Mouse (Mus musculus) CH12.LX (cell line): ENCODE measurements around the gene Thsd7b. TPM values are rescaled to one million over a fixed set of nuclear protein-coding genes. Genes with fewer than 3 reads are reported as not detected.

Experiments
- DNase-seq: peaks from one replicate; pipeline ENCODE4 v3.0.0-alpha.2; 2013; ENCODE audit errors: extremely low read depth
- H3K27ac ChIP-seq: 2 replicates; pipeline ENCODE4 v1.5.1; 2012; ENCODE audit warnings: low read depth, mild to moderate bottlenecking, control low read depth, moderate library complexity; ENCODE audit not compliant: insufficient read depth
- H3K27me3 ChIP-seq: replicated peaks from 2 replicates; pipeline ENCODE3; 2012; ENCODE audit warnings: inconsistent platforms
- H3K36me3 ChIP-seq, 2 experiments: replicated peaks in 1 of 2; 2 replicates each; pipeline versions ENCODE3 to v1.6.1; 2012; ENCODE audit warnings: inconsistent platforms in 1 of 2, low read length in 1 of 2, mild to moderate bottlenecking in 1 of 2, mixed read lengths in 1 of 2, moderate library complexity in 1 of 2; ENCODE audit not compliant: control insufficient read depth in 1 of 2, insufficient read depth in 1 of 2
- H3K4me1 ChIP-seq, 2 experiments: 2 replicates each; pipeline ENCODE4 v1.6.1; 2012; ENCODE audit warnings: inconsistent platforms in 1 of 2, moderate library complexity in 1 of 2; ENCODE audit not compliant: insufficient read depth in 2 of 2, control insufficient read depth in 1 of 2
- H3K4me2 ChIP-seq: 2 replicates; pipeline ENCODE4 v1.6.1; 2012; ENCODE audit warnings: low read depth, mild to moderate bottlenecking, control low read depth; ENCODE audit not compliant: poor library complexity, insufficient read depth, severe bottlenecking
- H3K4me3 ChIP-seq, 3 experiments: fragments of 150-350 bp in 1 of 3; sonication (generic) in 1 of 3; replicated peaks in 1 of 3; 2 replicates each; pipeline versions ENCODE3 to v1.5.1; 2011 to 2012; ENCODE audit warnings: low read depth in 2 of 3, low read length in 2 of 3, mild to moderate bottlenecking in 2 of 3, moderate library complexity in 2 of 3, control low read depth in 1 of 3, improper control_type of control experiment in 1 of 3, inconsistent platforms in 1 of 3, mixed read lengths in 1 of 3; ENCODE audit not compliant: poor library complexity in 1 of 3
- H3K79me2 ChIP-seq: replicated peaks from 2 replicates; pipeline ENCODE4 v1.6.1; 2012; ENCODE audit warnings: mild to moderate bottlenecking, moderate library complexity; ENCODE audit not compliant: control insufficient read depth, poor library complexity, insufficient read depth, severe bottlenecking; ENCODE audit errors: extremely low read depth
- H3K9ac ChIP-seq: 2 replicates; pipeline ENCODE4 v1.6.1; 2012; ENCODE audit warnings: low read depth, mild to moderate bottlenecking, control low read depth, moderate library complexity; ENCODE audit not compliant: insufficient read depth
- H3K9me3 ChIP-seq: replicated peaks from 2 replicates; pipeline ENCODE3; 2012; ENCODE audit warnings: low read length, inconsistent platforms, mixed read lengths
- CHD1 ChIP-seq: IDR thresholded peaks from 2 replicates; pipeline ENCODE4 v1.6.1; 2012; ENCODE audit warnings: low read depth, low read length, improper control_type of control experiment, inconsistent platforms
- CTCF ChIP-seq, 2 experiments: IDR thresholded peaks in 1 of 2; conservative IDR thresholded peaks in 1 of 2; 2 replicates each; pipeline ENCODE4 v1.5.1; 2011 to 2012; ENCODE audit warnings: low read depth in 2 of 2, low read length in 2 of 2, improper control_type of control experiment in 1 of 2, inconsistent platforms in 1 of 2, mild to moderate bottlenecking in 1 of 2, moderate library complexity in 1 of 2
- ELF1 ChIP-seq: IDR thresholded peaks from 2 replicates; pipeline ENCODE4 v1.6.1; 2014; ENCODE audit warnings: low read depth, mild to moderate bottlenecking, inconsistent platforms, low read length, improper control_type of control experiment
- EP300 ChIP-seq: IDR thresholded peaks from 2 replicates; pipeline ENCODE4 v1.6.1; 2011; ENCODE audit warnings: low read length, improper control_type of control experiment
- GABPA ChIP-seq: IDR thresholded peaks from 2 replicates; pipeline ENCODE4 v1.6.1; 2012; ENCODE audit warnings: low read depth, low read length, improper control_type of control experiment, inconsistent platforms; ENCODE audit not compliant: insufficient replicate concordance
- IRF4 ChIP-seq: IDR thresholded peaks from 2 replicates; pipeline ENCODE4 v1.6.1; 2014; ENCODE audit warnings: low read depth, mild to moderate bottlenecking, inconsistent platforms, low read length, improper control_type of control experiment
- JUN ChIP-seq: IDR thresholded peaks from 2 replicates; pipeline ENCODE4 v1.6.1; 2011; ENCODE audit warnings: low read depth, mild to moderate bottlenecking, low read length, improper control_type of control experiment, moderate library complexity; ENCODE audit not compliant: insufficient read depth
- JUND ChIP-seq: conservative IDR thresholded peaks from 2 replicates; pipeline ENCODE4 v1.6.1; 2011; ENCODE audit warnings: low read depth, low read length, improper control_type of control experiment
- KAT2A ChIP-seq: IDR thresholded peaks from 2 replicates; pipeline ENCODE4 v1.6.1; 2012; ENCODE audit warnings: low read length, improper control_type of control experiment, inconsistent platforms; ENCODE audit not compliant: insufficient replicate concordance
- MAX ChIP-seq: IDR thresholded peaks from 2 replicates; pipeline ENCODE4 v1.6.1; 2011; ENCODE audit warnings: low read length, improper control_type of control experiment
- MAZ ChIP-seq: IDR thresholded peaks from 2 replicates; pipeline ENCODE4 v1.6.1; 2012; ENCODE audit warnings: low read depth, mild to moderate bottlenecking, inconsistent platforms, low read length, improper control_type of control experiment, moderate library complexity
- MEF2A ChIP-seq: IDR thresholded peaks from 2 replicates; pipeline ENCODE4 v1.6.1; 2014; ENCODE audit warnings: low read depth, mild to moderate bottlenecking, inconsistent platforms, low read length, improper control_type of control experiment, borderline replicate concordance
- MXI1 ChIP-seq: IDR thresholded peaks from 2 replicates; pipeline ENCODE4 v1.6.1; 2011; ENCODE audit warnings: mild to moderate bottlenecking, low read depth, low read length, improper control_type of control experiment
- MYC ChIP-seq: IDR thresholded peaks from 2 replicates; pipeline ENCODE4 v1.6.1; 2011; ENCODE audit warnings: low read depth, mild to moderate bottlenecking, improper control_type of control experiment, low read length
- NRF1 ChIP-seq: IDR thresholded peaks from 2 replicates; pipeline ENCODE4 v1.6.1; 2014; ENCODE audit warnings: low read depth, mild to moderate bottlenecking, inconsistent platforms, low read length, improper control_type of control experiment, moderate library complexity
- PAX5 ChIP-seq: IDR thresholded peaks from 2 replicates; pipeline ENCODE4 v1.6.1; 2012; ENCODE audit warnings: low read length, inconsistent platforms, mixed read lengths
- POLR2A ChIP-seq: IDR thresholded peaks from 2 replicates; pipeline ENCODE4 v1.6.1; 2011; ENCODE audit warnings: low read depth, mild to moderate bottlenecking, improper control_type of control experiment, low read length
- POLR2AphosphoS2 ChIP-seq: IDR thresholded peaks from 2 replicates; pipeline ENCODE4 v1.6.1; 2011; ENCODE audit warnings: low read depth, low read length, improper control_type of control experiment
- RCOR1 ChIP-seq: conservative IDR thresholded peaks from 2 replicates; pipeline ENCODE4 v1.6.1; 2012; ENCODE audit warnings: low read depth, mild to moderate bottlenecking, inconsistent platforms, low read length, improper control_type of control experiment
- TBP ChIP-seq: conservative IDR thresholded peaks from 2 replicates; pipeline ENCODE4 v1.6.1; 2011; ENCODE audit warnings: low read depth, low read length, improper control_type of control experiment
- TCF12 ChIP-seq: IDR thresholded peaks from 2 replicates; pipeline ENCODE4 v1.6.1; 2014; ENCODE audit warnings: low read depth, mild to moderate bottlenecking, inconsistent platforms, low read length, improper control_type of control experiment
- USF1 ChIP-seq: IDR thresholded peaks from 2 replicates; pipeline ENCODE4 v1.6.1; 2014; ENCODE audit warnings: low read depth, mild to moderate bottlenecking, inconsistent platforms, low read length, improper control_type of control experiment
- USF2 ChIP-seq: conservative IDR thresholded peaks from 2 replicates; pipeline ENCODE4 v1.6.1; 2011; ENCODE audit warnings: low read depth, low read length, improper control_type of control experiment
- ZC3H11A ChIP-seq: IDR thresholded peaks from 2 replicates; pipeline ENCODE4 v1.6.1; 2012; ENCODE audit warnings: low read depth, mild to moderate bottlenecking, inconsistent platforms, low read length, improper control_type of control experiment
- ZKSCAN1 ChIP-seq: IDR thresholded peaks from 2 replicates; pipeline ENCODE4 v1.6.1; 2012; ENCODE audit warnings: low read depth, inconsistent platforms, low read length, improper control_type of control experiment, borderline replicate concordance
- ZNF384 ChIP-seq: IDR thresholded peaks from 2 replicates; pipeline ENCODE4 v1.6.1; 2012; ENCODE audit warnings: low read depth, low read length, improper control_type of control experiment, inconsistent platforms
- dilution Hi-C: fragments of 300-500 bp; cut with MboI; formaldehyde crosslinking; loops from 2 replicates; pipeline ENCODE4 v1.14.3; 2020; ENCODE audit warnings: low sequenced_read_pairs; ENCODE audit not compliant: extremely low pct_unique_long_range_greater_than_20kb, extremely low pct_ligation_motif_present
- in situ Hi-C: fragments of 300-500 bp; cut with MboI; formaldehyde crosslinking; loops from 3 replicates; pipeline ENCODE4 v1.14.3; 2019; ENCODE audit warnings: low sequenced_read_pairs, low pct_ligation_motif_present, low pct_unique_long_range_greater_than_20kb, mixed read lengths
- polyA plus RNA-seq: library from polyadenylated mRNA; unstranded; fragments of >175 nt; gene quantifications from 2 replicates; pipeline ENCODE4 v1.2.1, GENCODE M21; 2012; ENCODE audit warnings: low read depth; ENCODE audit not compliant: insufficient read length
- total RNA-seq, 2 experiments: library from RNA; depleted of rRNA; stranded (reverse); fragments of 300-350 nt in 1 of 2; fragments of >200 nt in 1 of 2; gene quantifications; 2 replicates each; pipeline ENCODE4 v1.2.3; 2012 to 2014

Thsd7b gene
- total and polyA plus RNA-seq, 3 experiments: not detected

DNA sequence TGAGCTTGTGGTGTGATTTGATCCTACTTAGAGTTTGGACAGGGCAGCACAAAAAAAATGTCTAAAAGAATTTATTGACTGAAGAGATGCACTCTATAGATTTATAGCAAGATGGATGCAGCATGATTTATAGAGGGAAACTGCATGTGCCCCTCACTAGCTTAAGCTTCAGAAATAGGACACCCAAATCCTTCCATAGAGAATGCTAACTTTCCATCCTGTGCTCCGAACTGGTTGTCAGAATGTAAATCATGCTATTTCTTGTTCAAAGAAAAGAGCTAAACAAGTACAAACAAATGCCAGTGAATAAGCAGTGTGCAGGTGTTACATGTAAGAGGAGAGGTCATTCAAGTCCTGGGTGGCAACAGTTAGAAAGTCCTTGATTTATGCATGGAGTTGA, 402.8 kb downstream of the Thsd7b start:
- Histone ChIP-seq H3K79me2 (no peaks in the 10 kb centered on the region), H3K36me3 (no peaks in the 10 kb centered on the region), H3K9me3 (no peaks in the 10 kb centered on the region), H3K27ac (no peak overlapping the region), H3K4me3 (no peak overlapping the region), H3K4me2 (no peak overlapping the region), H3K9ac (no peak overlapping the region), H3K27me3 (no peaks in the 10 kb centered on the region), H3K4me1 (no peaks in the 10 kb centered on the region)
- in situ Hi-C loops: no loop called here
- TF ChIP-seq ZNF384: no peak
- DNase-seq: no peak
- dilution Hi-C loops: no loop called here

DNA sequence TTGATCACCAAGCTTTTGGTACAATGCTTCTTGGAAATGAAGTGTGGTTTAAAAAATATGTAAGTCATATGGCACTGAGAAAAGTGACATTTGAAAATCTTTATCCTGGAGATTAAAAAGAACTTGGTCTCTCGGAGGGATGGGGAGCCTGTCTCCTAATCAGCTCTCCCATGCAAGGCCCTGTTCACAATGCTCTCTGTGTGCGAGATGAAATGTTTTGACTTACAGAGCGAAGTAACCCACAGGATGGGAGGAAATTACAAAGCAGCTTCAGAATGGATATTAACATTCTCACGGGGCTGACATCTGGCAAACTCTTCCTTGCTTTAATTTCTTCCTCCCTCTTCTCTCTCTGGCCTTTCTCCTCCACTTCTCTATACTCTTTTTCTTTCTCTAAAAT, 405.7 kb downstream of the Thsd7b start:
- H3K4me2 ChIP-seq: no peak overlapping the region
- H3K27ac ChIP-seq: no peak overlapping the region
- no peaks in the 10 kb centered on the region for H3K27me3 ChIP-seq
- H3K36me3 ChIP-seq: no peaks in the 10 kb centered on the region
- no peak for DNase-seq
- no peaks in the 10 kb centered on the region for H3K9me3 ChIP-seq
- H3K9ac ChIP-seq: no peak overlapping the region
- no peak overlapping the region for H3K4me3 ChIP-seq
- no peaks in the 10 kb centered on the region for H3K79me2 ChIP-seq
- dilution Hi-C loops: no loop called here
- TF ChIP-seq ZKSCAN1 (no peak), RCOR1 (no peak), KAT2A (no peak), TBP (no peak), ZC3H11A (no peak), MAX (no peak), CTCF (conservative IDR thresholded peaks at IDR 0.05 in 1 of 2, IDR thresholded peaks at IDR 0.05 in 1 of 2; ENCODE audit: low read depth in 2 of 2, low read length in 2 of 2) (no peak), POLR2AphosphoS2 (no peak), MAZ (no peak), IRF4 (no peak), JUND (no peak), EP300 (no peak), GABPA (no peak), ELF1 (no peak)
- in situ Hi-C loops: no loop called here
- no peaks in the 10 kb centered on the region for H3K4me1 ChIP-seq

DNA sequence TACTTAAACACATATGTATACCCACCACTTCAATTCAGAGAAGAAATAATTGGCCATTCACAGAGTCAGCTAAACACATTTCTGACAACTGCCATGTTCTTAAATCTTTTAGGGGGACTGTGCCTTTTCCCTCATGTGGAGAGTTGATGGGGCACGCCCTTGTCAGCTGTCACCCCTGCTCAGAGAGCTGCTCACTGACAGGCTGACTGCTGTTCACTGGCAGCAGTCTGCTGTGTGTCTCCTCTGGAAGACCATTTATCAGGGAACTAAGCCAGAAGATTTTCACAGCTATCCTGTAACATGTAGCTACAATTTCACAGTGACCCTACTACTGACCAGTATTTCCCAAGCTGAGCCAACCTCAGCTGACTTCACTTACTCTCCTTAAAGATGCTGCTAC, 432.6 kb downstream of the Thsd7b start:
- Histone ChIP-seq H3K79me2 (no peaks in the 10 kb centered on the region), H3K4me2 (no peak overlapping the region), H3K4me3 (no peak overlapping the region), H3K9me3 (no peaks in the 10 kb centered on the region), H3K27ac (no peak overlapping the region), H3K4me1 (no peaks in the 10 kb centered on the region), H3K36me3 (no peaks in the 10 kb centered on the region), H3K9ac (no peak overlapping the region), H3K27me3 (no peaks in the 10 kb centered on the region)
- TF ChIP-seq POLR2AphosphoS2 (no peak), NRF1 (no peak), MAX (no peak), ELF1 (no peak), JUN (no peak), TCF12 (no peak), CHD1 (no peak), MYC (no peak), USF2 (no peak), USF1 (no peak), JUND (no peak), POLR2A (no peak), PAX5 (no peak), MEF2A (no peak), MXI1 (no peak), ZC3H11A (no peak), ZNF384 (no peak)
- in situ Hi-C loops (no loop called here), dilution Hi-C loops (no loop called here)
- DNase-seq: no peak
